Mouse (Mus musculus) v-Abl transformed pro-B cells (cell line): ENCODE results near the gene Fcrl1.
"Not testable (repeated sequence)": the region's sequence is repeated elsewhere in the genome, so short reads cannot be mapped to it uniquely, and the experiment has no call there.

Experiments used
- in situ Hi-C, 2 experiments: fragments of 400-800 bp; cut with MboI; formaldehyde crosslinking; loops; one replicate each; pipeline ENCODE4 v1.15.1; 2025; ENCODE audit not compliant: unreplicated experiment in 2 of 2

Fcrl1 gene

GRCm38 (mm10) chr3:87376195-87377165, at the start of gene Fcrl1:
Gene Fcrl1 (plus strand): TSS chr3:87376387.
- in situ Hi-C loops, result no loop called here

GRCm38 (mm10) chr3:87337899-87338298, 38.3 kb upstream of the Fcrl1 start:
- in situ Hi-C loops, result no loop called here

GRCm38 (mm10) chr3:87350992-87351391, 25.2 kb upstream of the Fcrl1 start:
- in situ Hi-C loops, result not testable (repeated sequence)

- in situ Hi-C loops, result no loop called here
Observed at GRCm38 (mm10) chr3:87357581-87357980, 18.6 kb upstream of the Fcrl1 start, which contains the start of gene Cd5l. Gene Cd5l (plus strand): TSS chr3:87357881.

GRCm38 (mm10) chr3:87359215-87359614, 17.0 kb upstream of the Fcrl1 start:
- in situ Hi-C loops, result no loop called here

GRCm38 (mm10) chr3:87360466-87360865, 15.7 kb upstream of the Fcrl1 start:
- in situ Hi-C loops, result no loop called here

GRCm38 (mm10) chr3:87365691-87366090, 10.5 kb upstream of the Fcrl1 start:
- in situ Hi-C loops, result no loop called here

GRCm38 (mm10) chr3:87367511-87367910, 8.7 kb upstream of the Fcrl1 start:
- in situ Hi-C loops, result no loop called here

- in situ Hi-C loops, result no loop called here
Observed at GRCm38 (mm10) chr3:87369181-87369580, 7.0 kb upstream of the Fcrl1 start.

GRCm38 (mm10) chr3:87377228-87377627, 1.0 kb downstream of the Fcrl1 start:
- in situ Hi-C loops, result no loop called here

GRCm38 (mm10) chr3:87377719-87378118, 1.5 kb downstream of the Fcrl1 start:
- in situ Hi-C loops, result no loop called here

- in situ Hi-C loops, result not testable (repeated sequence)
Observed at GRCm38 (mm10) chr3:87379641-87380315, 3.6 kb downstream of the Fcrl1 start.

- in situ Hi-C loops, result no loop called here
Observed at GRCm38 (mm10) chr3:87381806-87382712, 5.9 kb downstream of the Fcrl1 start.

- in situ Hi-C loops, result no loop called here
Observed at GRCm38 (mm10) chr3:87383308-87383707, 7.1 kb downstream of the Fcrl1 start.

- in situ Hi-C loops, result no loop called here
Observed at GRCm38 (mm10) chr3:87385105-87385504, 8.9 kb downstream of the Fcrl1 start.

- in situ Hi-C loops, result no loop called here
Observed at GRCm38 (mm10) chr3:87390935-87391334, 14.7 kb downstream of the Fcrl1 start.

GRCm38 (mm10) chr3:87398809-87399208, 22.6 kb downstream of the Fcrl1 start:
- in situ Hi-C loops, result no loop called here

- in situ Hi-C loops, result loop anchor here in 1 of 2 experiments (5.0 kb wide), 1 partner anchor 73 kb away; no protein-coding TSS in a partner anchor
Observed at GRCm38 (mm10) chr3:87399906-87400305, 23.7 kb downstream of the Fcrl1 start.

- in situ Hi-C loops, result loop anchor here in 1 of 2 experiments (5.0 kb wide), 1 partner anchor 74 kb away; no protein-coding TSS in a partner anchor
Observed at GRCm38 (mm10) chr3:87401321-87401720, 25.1 kb downstream of the Fcrl1 start.

- in situ Hi-C loops, result loop anchor here in 1 of 2 experiments (5.0 kb wide), 1 partner anchor 86 kb away; no protein-coding TSS in a partner anchor
Observed at GRCm38 (mm10) chr3:87408171-87408570, 32.0 kb downstream of the Fcrl1 start.
